Mouse (Mus musculus) liver, postnatal 0 days (tissue): ENCODE data around the gene 9930022D16Rik. TPM values are rescaled to one million over a fixed set of nuclear protein-coding genes. Genes with fewer than 3 reads are reported as not detected.

Source experiments
- ATAC-seq: fragments of 200-750 bp; cut with Nextera tagmentation; 2 replicates; pipeline ENCODE4 v1.8.0; 2017; ENCODE audit warnings: mild to moderate bottlenecking, moderate library complexity
- DNase-seq: peaks from one replicate; pipeline ENCODE4 v3.0.0-alpha.2; 2016
- H3K27ac ChIP-seq: fragments of 300-500 bp; sonication (generic); 2 replicates; pipeline ENCODE4 v1.5.1; 2014; ENCODE audit warnings: antibody characterized with exemption, moderate library complexity, mild to moderate bottlenecking, low read depth
- H3K27me3 ChIP-seq: fragments of 300-500 bp; sonication (generic); 2 replicates; pipeline ENCODE4 v1.6.1; 2014; ENCODE audit warnings: low read length, control low read depth, mixed read lengths; ENCODE audit not compliant: insufficient read depth
- H3K36me3 ChIP-seq: fragments of 300-500 bp; sonication (generic); replicated peaks from 2 replicates; pipeline ENCODE4 v1.6.1; 2014; ENCODE audit warnings: mild to moderate bottlenecking, control low read depth, low read length, moderate library complexity, mixed read lengths; ENCODE audit not compliant: insufficient read depth
- H3K4me1 ChIP-seq: fragments of 300-500 bp; sonication (generic); 2 replicates; pipeline ENCODE4 v1.6.1; 2014; ENCODE audit warnings: antibody characterized with exemption, mild to moderate bottlenecking, control low read depth; ENCODE audit not compliant: insufficient read depth
- H3K4me2 ChIP-seq: fragments of 300-500 bp; sonication (generic); 2 replicates; pipeline ENCODE4 v1.6.1; 2014; ENCODE audit warnings: low read depth, mild to moderate bottlenecking, low read length, moderate library complexity, mixed read lengths
- H3K4me3 ChIP-seq: fragments of 300-500 bp; sonication (generic); 2 replicates; pipeline ENCODE4 v1.5.1; 2014; ENCODE audit warnings: low read depth, low read length
- H3K9ac ChIP-seq: fragments of 300-500 bp; sonication (generic); replicated peaks from 2 replicates; pipeline ENCODE4 v1.6.1; 2014; ENCODE audit warnings: mild to moderate bottlenecking, moderate library complexity
- H3K9me3 ChIP-seq: fragments of 300-500 bp; sonication (generic); 2 replicates; pipeline ENCODE4 v1.6.1; 2016; ENCODE audit warnings: mild to moderate bottlenecking, control low read depth, low read length, mixed read lengths
- CTCF ChIP-seq: sonication (generic); IDR thresholded peaks from 2 replicates; pipeline ENCODE4 v1.5.1; 2016; ENCODE audit warnings: antibody characterized with exemption, low read depth
- EP300 ChIP-seq: IDR thresholded peaks from 2 replicates; pipeline ENCODE4 v1.6.1; 2016; ENCODE audit warnings: antibody characterized with exemption, low read depth, mild to moderate bottlenecking
- WGBS: fragments of 180-500 bp; shearing (Covaris S2); extraction: QIAGEN DNeasy Blood & Tissue Kit; methylation state at CpG from one replicate; pipeline ENCODE4 v1.1.7; 2014; ENCODE audit not compliant: insufficient replicate concordance; 5-methylcytosine and 5-hydroxymethylcytosine counted together
- polyA plus RNA-seq: library from polyadenylated mRNA; unstranded; fragments of >200 nt; fragmentation: Nextera tagmentation; extraction: Ambion mirVana; gene quantifications from 2 replicates; pipeline ENCODE4 v1.2.1, GENCODE M21; 2015

Gene 9930022D16Rik
- polyA plus RNA-seq, result not detected in 2 replicates

DNA sequence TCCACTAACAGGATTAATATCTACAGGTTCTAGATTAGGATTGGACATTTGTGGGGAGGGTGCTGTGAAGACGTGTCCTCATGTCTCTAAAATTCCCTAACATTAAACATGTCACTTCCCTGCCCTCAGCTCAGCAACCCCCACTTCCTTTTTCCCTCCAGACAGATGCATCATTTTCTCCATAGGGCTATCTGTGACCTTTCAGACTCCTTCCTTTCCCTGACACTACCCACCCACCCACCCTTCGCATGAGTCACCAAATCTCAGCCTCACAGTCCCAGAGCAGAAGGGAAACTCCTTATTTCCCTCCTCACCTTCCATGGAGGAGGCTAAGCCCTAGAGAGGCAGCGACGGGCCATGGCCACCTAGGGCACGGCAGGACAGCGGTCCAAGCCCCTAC lies at the start of gene 9930022D16Rik:
TSS of gene 9930022D16Rik (plus strand) at position 301 of the 400 bp plus-strand sequence.
- no peak for DNase-seq
- Histone ChIP-seq H3K27ac (no peak within 1 kb of the TSS), H3K9me3 (no peaks in the 10 kb centered on the region), H3K4me1 (peaks cover 9% of the 10 kb centered on the region; the same call in 1 of the 2 replicates), H3K27me3 (no peaks in the 10 kb centered on the region), H3K9ac (no peak within 1 kb of the TSS), H3K4me3 (no peak within 1 kb of the TSS), H3K4me2 (no peak within 1 kb of the TSS), H3K36me3 (no peaks in the 10 kb centered on the region)
- WGBS, result 64% methylated on average over 6 of the region's 6 CpGs
- ATAC-seq, result peak; percentile 25; the same call in 1 of the 2 replicates
- TF ChIP-seq EP300, result no peak
- no peak for TF ChIP-seq CTCF

DNA sequence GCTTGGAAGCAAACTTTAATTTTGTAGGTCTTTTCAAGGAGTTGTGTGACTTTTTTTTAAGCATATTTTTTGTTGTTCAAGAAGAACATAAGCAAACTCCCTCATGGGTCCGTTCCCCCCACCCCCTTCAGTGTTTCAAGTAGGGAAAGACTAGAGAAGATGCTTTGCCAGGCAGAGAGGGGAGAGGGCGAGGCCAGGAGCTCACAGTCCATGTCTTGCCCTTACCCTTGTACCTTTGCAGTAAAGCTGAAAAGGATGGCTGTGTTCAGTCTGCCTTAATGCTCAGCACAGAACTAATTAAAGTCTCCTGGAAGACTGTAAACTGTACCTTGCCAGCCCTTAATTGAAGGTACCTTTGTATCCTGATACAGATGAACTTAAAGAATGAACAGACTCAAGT lies 49.4 kb upstream of the 9930022D16Rik start:
- ATAC-seq, result no peak
- Histone ChIP-seq H3K36me3 (peaks cover 23% of the 10 kb centered on the region), H3K27me3 (no peaks in the 10 kb centered on the region), H3K27ac (peak overlapping the region; percentile 41; the same call in 1 of the 2 replicates), H3K4me2 (peak overlapping the region; percentile 76), H3K9me3 (no peaks in the 10 kb centered on the region), H3K9ac (peak overlapping the region; percentile 36), H3K4me3 (peak overlapping the region; percentile 96), H3K4me1 (peaks cover 61% of the 10 kb centered on the region)
- DNase-seq, result no peak
- 65% methylated on average over 2 of the region's 2 CpGs for WGBS
- TF ChIP-seq EP300, result no peak
- TF ChIP-seq CTCF, result no peak

DNA sequence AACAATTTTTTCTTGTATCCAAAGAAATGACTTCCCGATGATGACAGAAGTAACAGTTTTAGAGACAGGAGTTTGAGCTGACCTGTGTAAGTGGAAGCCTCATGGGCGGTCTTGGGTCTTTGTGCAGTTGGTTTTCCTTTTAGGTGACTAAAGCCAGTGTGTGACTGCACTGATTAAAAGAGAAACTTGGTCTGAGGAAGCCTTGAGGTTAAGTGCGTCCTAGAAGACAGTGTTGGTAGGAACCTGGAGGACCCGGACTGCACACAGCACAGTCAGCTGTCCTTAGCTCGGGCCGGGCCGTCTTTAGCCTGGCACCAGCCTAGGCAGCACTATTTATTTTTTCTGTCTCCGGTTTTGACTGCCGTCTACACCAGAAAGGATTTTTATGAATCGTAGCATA lies 48.8 kb upstream of the 9930022D16Rik start:
- peak overlapping the region; percentile 36 for H3K9ac ChIP-seq
- no peak for DNase-seq

DNA sequence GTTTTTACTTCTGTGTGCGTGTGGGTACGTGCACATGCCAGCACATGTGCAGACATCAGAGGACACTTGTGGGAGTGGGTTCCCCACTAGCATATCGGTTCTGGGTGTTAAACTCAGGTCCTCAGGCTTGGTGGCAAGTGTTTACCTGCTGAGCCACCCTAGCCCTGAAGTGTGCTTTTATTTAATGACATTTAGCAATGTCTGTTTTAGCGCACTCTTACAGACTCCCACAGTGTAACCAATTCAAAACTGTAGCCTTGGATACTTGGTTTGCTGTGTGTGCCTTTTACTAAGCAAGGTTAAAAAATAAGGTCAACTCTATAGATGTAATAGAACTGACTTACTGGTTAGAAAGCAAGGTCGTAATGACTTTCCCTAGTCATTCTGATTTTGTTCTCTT lies 47.9 kb upstream of the 9930022D16Rik start:
- no peak for DNase-seq
- ATAC-seq, result no peak
- no peaks in the 10 kb centered on the region for H3K9me3 ChIP-seq
- H3K36me3 ChIP-seq, result peaks cover 23% of the 10 kb centered on the region
- peaks cover 65% of the 10 kb centered on the region for H3K4me1 ChIP-seq
- no peak for TF ChIP-seq CTCF
- no peak for TF ChIP-seq EP300
- H3K9ac ChIP-seq, result no peak overlapping the region
- H3K4me3 ChIP-seq, result no peak overlapping the region
- H3K27ac ChIP-seq, result no peak overlapping the region
- no peaks in the 10 kb centered on the region for H3K27me3 ChIP-seq
- 91% methylated on average over 5 of the region's 5 CpGs for WGBS
- peak overlapping the region; percentile 76; the same call in 1 of the 2 replicates for H3K4me2 ChIP-seq

More for the DNA sequence above, 48.8 kb upstream of the 9930022D16Rik start:
- Histone ChIP-seq H3K36me3 (peaks cover 23% of the 10 kb centered on the region), H3K9me3 (no peaks in the 10 kb centered on the region), H3K27me3 (no peaks in the 10 kb centered on the region), H3K4me2 (peak overlapping the region; percentile 76), H3K4me1 (peaks cover 63% of the 10 kb centered on the region), H3K27ac (peak overlapping the region; percentile 41; the same call in 1 of the 2 replicates), H3K4me3 (peak overlapping the region; percentile 96)
- 58% methylated on average over 10 of the region's 10 CpGs for WGBS
- no peak for ATAC-seq
- TF ChIP-seq EP300, result no peak
- TF ChIP-seq CTCF, result no peak

DNA sequence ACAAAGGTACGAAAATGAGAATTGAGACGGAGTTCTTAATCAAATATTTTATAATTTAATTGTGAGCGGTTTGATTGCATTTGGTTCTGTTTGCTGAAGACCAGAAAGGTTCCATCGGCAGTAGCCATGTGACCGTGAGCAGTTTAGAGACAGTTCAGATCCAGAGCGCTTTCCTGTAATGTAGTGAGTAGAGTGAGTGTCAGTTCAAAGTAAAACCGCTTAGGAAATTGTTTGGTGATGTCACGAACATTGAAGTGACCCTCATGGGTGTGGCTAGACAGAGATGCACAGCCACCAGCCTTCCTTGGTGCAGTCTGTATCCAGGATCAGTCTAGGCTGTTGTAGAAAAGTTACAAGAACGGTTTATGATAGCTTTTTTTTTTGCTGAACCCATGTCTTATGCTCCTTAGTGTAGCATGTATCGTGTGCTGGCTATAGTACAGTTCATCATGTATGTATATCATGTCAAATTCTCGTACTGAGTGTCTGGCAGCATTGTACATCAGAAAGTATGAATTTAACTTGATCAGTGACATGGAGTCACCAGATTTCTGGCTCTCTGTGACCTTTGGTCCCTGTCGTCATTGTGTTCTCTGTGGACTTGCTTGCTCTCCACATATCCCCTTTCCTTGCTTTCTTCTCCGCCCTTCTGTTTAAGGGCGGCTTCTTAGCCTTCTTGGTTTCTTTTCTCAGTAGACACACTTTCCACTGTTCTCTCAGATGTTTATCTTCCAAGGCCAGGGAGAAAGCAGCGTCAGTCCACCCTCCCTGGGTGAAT lies 46.7 kb upstream of the 9930022D16Rik start:
- no peak overlapping the region for H3K9ac ChIP-seq
- H3K4me2 ChIP-seq, result peak overlapping the region; percentile 13; the same call in 1 of the 2 replicates
- H3K4me1 ChIP-seq, result peaks cover 54% of the 10 kb centered on the region
- H3K9me3 ChIP-seq, result no peaks in the 10 kb centered on the region
- DNase-seq (no peak), ATAC-seq (no peak)
- 60% methylated on average over 15 of the region's 15 CpGs for WGBS
- H3K4me3 ChIP-seq, result no peak overlapping the region
- no peak for TF ChIP-seq CTCF
- TF ChIP-seq EP300, result no peak
- peaks cover 28% of the 10 kb centered on the region for H3K36me3 ChIP-seq
- peak overlapping the region; percentile 46 for H3K27ac ChIP-seq
- no peaks in the 10 kb centered on the region for H3K27me3 ChIP-seq

DNA sequence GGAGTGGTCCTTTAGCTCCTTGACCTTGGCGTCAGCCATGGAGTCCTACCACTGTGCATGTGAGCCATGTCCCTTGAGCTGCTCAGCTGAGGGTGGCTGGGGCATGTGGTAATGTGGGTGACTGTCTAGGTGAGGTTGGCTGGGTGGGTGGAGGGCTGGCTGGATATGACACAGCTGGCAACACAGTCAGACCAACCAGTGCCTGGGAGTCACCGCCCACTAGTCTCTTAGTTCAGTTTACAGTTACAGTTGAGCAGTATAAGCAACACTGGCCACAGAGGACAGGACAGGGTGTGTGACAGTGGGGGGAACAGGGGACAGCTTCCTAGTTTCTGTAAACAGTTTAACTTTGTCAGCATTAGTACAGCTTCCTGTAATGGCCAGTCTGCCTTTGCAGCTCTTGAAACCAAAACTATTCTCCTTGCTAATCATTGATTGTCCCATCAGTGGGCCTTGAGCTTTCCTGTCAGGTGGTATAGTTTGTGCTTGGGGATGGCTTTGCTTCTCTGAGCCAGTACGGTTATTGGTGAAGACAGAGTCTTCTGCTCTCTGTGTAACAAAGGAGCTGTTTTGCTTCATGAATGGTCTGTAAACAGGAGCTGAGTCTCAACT lies 44.6 kb upstream of the 9930022D16Rik start:
- H3K4me3 ChIP-seq, result no peak overlapping the region
- DNase-seq, result no peak
- no peak overlapping the region for H3K9ac ChIP-seq
- WGBS, result 58% methylated on average over 3 of the region's 3 CpGs
- H3K36me3 ChIP-seq, result peaks cover 31% of the 10 kb centered on the region
- peaks cover 54% of the 10 kb centered on the region for H3K4me1 ChIP-seq
- H3K9me3 ChIP-seq, result no peaks in the 10 kb centered on the region
- TF ChIP-seq CTCF, result no peak
- TF ChIP-seq EP300, result no peak
- H3K4me2 ChIP-seq, result 0 out of 2 replicates have a peak overlapping the region, but pooled peaks have one; percentile 2
- no peaks in the 10 kb centered on the region for H3K27me3 ChIP-seq
- peak overlapping the region; percentile 40 for H3K27ac ChIP-seq
- peak; percentile 68 for ATAC-seq
